Comparison of ENCODE assay signal across 15 mouse cellular contexts in the genomic region with DNA sequence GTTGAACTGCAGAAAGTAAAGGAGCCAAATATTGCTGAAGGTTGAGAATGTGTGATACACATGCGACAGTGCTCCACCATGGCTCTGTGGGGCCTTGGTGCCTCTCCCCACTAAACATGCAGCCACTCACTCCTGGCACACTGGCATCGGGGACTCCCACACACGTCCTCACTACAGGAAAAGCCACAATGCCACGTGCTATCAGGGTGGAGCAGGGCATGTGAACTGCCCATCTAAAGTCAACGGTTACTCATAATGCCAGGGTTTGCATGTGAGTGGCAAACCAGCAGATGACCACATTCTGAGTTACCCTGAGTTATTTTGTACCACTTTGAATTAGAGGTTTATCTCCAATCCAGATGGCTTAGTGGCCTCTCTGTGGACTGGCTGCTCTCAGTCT.
A peak's percentile ranks its signal among the peaks of the same experiment; 100 is the strongest.
DNase-seq lines count a peak whose midpoint lies in the region; ATAC-seq lines count a peak whose summit lies in the region.
"Had no signal": no experiment of that assay in that cellular context is flagged by ENCODE, and none has a peak within 500 bp of the region (broad histone marks: within the 10 kb centered on the region; RNA-seq: fewer than 3 reads in every experiment).

No protein-coding gene starts in this region.

- peak; percentile 8 for DNase-seq in gastrocnemius, postnatal 25 days
- DNase-seq in gastrocnemius, postnatal 14 days: no peak
- peak; percentile 80 for DNase-seq in 3134 (ENCODE audit: extremely low read depth, insufficient read length, low spot score)
- DNase-seq in Muller cell, postnatal 12 days (ENCODE audit: inconsistent ontology term): peak; percentile 61
- peak; percentile 73 for DNase-seq in lung, postnatal 36 days
- DNase-seq in T-cell, adult 2 months (ENCODE audit: low spot score): no peak
- DNase-seq in adrenal gland, adult 18-20 months (ENCODE audit: low spot score in 2 of 2): no peak
- DNase-seq: cerebellum, adult 11-12 months; kidney, postnatal 10 days had no signal

- no peak overlapping the region for H3K4me2 ChIP-seq in kidney, embryonic 15.5 days

- no peak overlapping the region for H3K27ac ChIP-seq in kidney, embryonic 15.5 days
- H3K27ac ChIP-seq: left cerebral cortex, adult 2 months; liver, embryonic 14.5 days had no signal

- 0 out of 2 replicates have a peak, but pooled peaks cover 18% of the 10 kb centered on the region for H3K4me1 ChIP-seq in kidney, embryonic 15.5 days
- H3K4me1 ChIP-seq: heart, embryonic 10.5 days had no signal

- H3K4me3 ChIP-seq in kidney, embryonic 15.5 days (replicated peaks): no peak overlapping the region
- H3K4me3 ChIP-seq: heart, embryonic 10.5 days; left cerebral cortex, adult 2 months had no signal

- no peak for ATAC-seq in kidney, embryonic 15.5 days (replicated peaks; ENCODE audit: low FRiP score)
- ATAC-seq: forebrain, embryonic 14.5 days; hindbrain, embryonic 16.5 days had no signal

- H3K36me3 ChIP-seq in kidney, embryonic 15.5 days: no peaks in the 10 kb centered on the region
- H3K36me3 ChIP-seq: heart, embryonic 10.5 days had no signal

- no peaks in the 10 kb centered on the region for H3K9me3 ChIP-seq in kidney, embryonic 15.5 days (replicated peaks)
- H3K9me3 ChIP-seq: heart, embryonic 10.5 days had no signal

- no peak overlapping the region for H3K9ac ChIP-seq in kidney, embryonic 15.5 days
- H3K9ac ChIP-seq: liver, embryonic 14.5 days had no signal

- WGBS in kidney, embryonic 15.5 days: 77% methylated on average over 5 of the region's 5 CpGs

- intact Hi-C loops in gastrocnemius, postnatal 14 days (cut with DNase I; ENCODE audit: low total_unique reads): no loop called here

- no peaks in the 10 kb centered on the region for H3K27me3 ChIP-seq in kidney, embryonic 15.5 days

Comparison
In these comparisons a context has a peak if more than half of its experiments do, and no peak if none do; other contexts are left out.
1. DNase-seq: peak in gastrocnemius, postnatal 25 days (single experiment), 3134 (single experiment), Muller cell, postnatal 12 days (single experiment) and lung, postnatal 36 days (single experiment); none in gastrocnemius, postnatal 14 days (single experiment), T-cell, adult 2 months (single experiment) and adrenal gland, adult 18-20 months (0 of 2).